Comparison of ENCODE assay signal across 25 mouse cellular contexts in the genomic region with DNA sequence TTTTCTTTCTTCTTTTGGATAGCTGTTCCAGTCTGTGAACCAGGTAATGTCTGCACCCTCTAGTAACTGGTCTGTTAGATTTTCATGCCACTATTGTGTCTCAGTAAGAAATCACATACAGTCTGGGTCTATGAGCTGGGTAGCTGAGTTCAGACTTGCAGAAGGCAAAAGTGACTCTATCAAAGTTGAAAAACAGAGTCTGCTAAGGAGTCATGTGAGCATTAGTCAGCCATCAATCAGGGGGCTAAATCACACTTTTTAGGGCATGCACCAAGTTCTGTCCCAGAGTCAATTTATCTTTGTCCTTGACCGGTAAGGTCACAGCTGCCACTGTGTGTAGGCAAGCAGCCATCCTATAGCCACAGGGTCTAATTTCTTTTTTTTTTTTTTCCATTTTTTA. TPM values are rescaled to one million over a fixed set of nuclear protein-coding genes. Genes with fewer than 3 reads are reported as not detected.
"Had no signal": no experiment of that assay in that cellular context is flagged by ENCODE, and none has a peak within 500 bp of the region (broad histone marks: within the 10 kb centered on the region; RNA-seq: fewer than 3 reads in every experiment).

No protein-coding gene starts in this region.

- DNase-seq: kidney, postnatal 25 days; layer of hippocampus, postnatal 36 days; liver, embryonic 13.5 days; lung, adult 2 months; lung, postnatal 14 days; lung, postnatal 4 days; midbrain, embryonic 14.5 days; thymus, adult 2 months; thymus, postnatal 14 days; thymus, postnatal 4 days had no signal

RNA-seq across cellular contexts. Expression of gene C1rb, which starts 12.1 kb away (rescaled TPM):
- total RNA-seq: layer of hippocampus, adult 8-10 months; left cerebral cortex, postnatal 10 days; megakaryocyte progenitor cell, adult 5-6 weeks; megakaryocyte-erythroid progenitor cell, adult 5-6 weeks; midbrain, postnatal 0 days had no signal
- polyA plus RNA-seq: limb, embryonic 11.5 days; liver, embryonic 13.5 days; liver, embryonic 16.5 days; lung, adult 2 months; lung, embryonic 16.5 days; midbrain, embryonic 11.5 days; midbrain, embryonic 14.5 days; midbrain, postnatal 0 days; neural tube, embryonic 11.5 days; neural tube, embryonic 14.5 days; small intestine, adult 2 months; stomach, embryonic 14.5 days; stomach, postnatal 0 days; thymus, adult 2 months had no signal

RNA-seq across cellular contexts. Expression of gene C1s1, which starts 40.1 kb away (rescaled TPM):
- total RNA-seq: megakaryocyte progenitor cell, adult 5-6 weeks; megakaryocyte-erythroid progenitor cell, adult 5-6 weeks had no signal

RNA-seq across cellular contexts. Expression of gene C1s2, which starts 53.7 kb away (rescaled TPM):
- total RNA-seq: megakaryocyte progenitor cell, adult 5-6 weeks; megakaryocyte-erythroid progenitor cell, adult 5-6 weeks; midbrain, postnatal 0 days had no signal
- polyA plus RNA-seq: limb, embryonic 11.5 days; liver, adult 2 months; liver, embryonic 13.5 days; midbrain, embryonic 11.5 days; neural tube, embryonic 11.5 days; small intestine, adult 2 months; stomach, embryonic 14.5 days had no signal
